Mouse (Mus musculus): ENCODE results near the gene Pdap1. TPM values are rescaled to one million over a fixed set of nuclear protein-coding genes. Genes with fewer than 3 reads are reported as not detected.
"Not testable (repeated sequence)": the region's sequence is repeated elsewhere in the genome, so short reads cannot be mapped to it uniquely, and the experiment has no call there.

The Pdap1 gene
- total RNA-seq, 2 experiments from 2014 or later = 47.9 to 56.9 TPM

DNA sequence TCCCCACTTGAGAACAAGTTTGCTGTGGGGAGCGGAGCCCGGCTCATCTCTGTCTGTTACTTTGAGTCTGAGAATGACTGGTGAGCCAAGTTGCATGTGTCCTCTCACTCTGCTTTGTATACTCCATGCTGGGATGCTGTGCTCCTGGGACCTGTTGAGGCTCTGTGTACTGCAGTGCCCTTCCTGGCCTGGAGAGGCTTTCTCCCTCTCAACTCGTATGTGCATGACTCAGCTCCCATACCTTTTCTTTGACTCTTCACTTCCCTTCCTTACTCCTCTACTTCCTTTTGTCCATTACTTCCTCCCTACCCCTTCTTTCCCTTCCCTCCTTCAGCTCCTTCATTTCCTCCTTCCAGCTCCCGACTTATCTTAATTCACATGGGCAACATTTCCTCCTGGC lies 43.8 kb downstream of the Pdap1 start:
- no peak for DNase-seq
- Histone ChIP-seq H3K27ac (no peak overlapping the region), H3K4me3 (no peak overlapping the region)
- intact Hi-C loops (cut with DNase I) = no loop called here
- TF ChIP-seq CTCF (IDR thresholded peaks at IDR 0.05) = no peak

DNA sequence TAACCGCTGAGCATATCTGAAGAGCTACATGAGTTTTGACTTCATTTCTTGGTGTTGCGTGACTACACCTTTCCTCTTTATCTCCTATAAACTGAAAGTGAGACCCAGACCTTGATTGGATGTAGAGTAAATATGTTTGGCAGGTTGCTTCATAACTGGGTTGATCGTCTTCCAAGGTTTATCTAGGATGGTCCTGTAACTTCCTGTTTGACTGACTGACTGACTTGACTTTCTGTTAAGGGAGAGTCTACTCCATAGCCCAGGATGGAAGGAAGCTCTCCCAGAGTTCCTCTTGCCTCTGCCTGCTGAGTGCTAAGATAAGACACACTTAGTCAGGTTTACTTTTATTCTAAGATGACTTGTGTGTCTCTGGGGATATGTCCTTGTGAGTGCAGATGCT lies 50.2 kb downstream of the Pdap1 start:
- intact Hi-C loops (cut with DNase I) = loop anchor here (10.0 kb wide), 1 partner anchor 145 kb away; the partner anchor contains the start of gene Zfp655

DNA sequence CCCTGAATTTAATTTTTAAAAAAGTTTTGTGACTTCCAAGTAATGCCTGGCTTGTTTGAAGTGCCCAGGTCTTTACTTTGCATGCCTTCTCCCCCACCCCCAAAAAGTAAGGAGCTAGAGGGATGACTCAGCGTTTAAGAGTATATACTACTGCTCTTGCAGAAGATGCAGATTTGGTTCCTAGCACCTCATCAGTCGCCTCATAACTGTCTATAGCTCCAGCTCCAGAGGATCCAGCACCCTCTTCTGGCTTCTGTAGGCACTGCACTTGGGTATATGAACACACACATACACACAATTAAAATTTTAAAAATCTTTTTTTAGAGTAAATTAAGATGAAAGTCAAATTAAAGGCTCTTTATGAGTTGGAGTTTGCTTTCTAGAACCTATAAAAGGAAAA lies 51.9 kb downstream of the Pdap1 start:
- intact Hi-C loops (cut with DNase I) = loop anchor here (10.0 kb wide), 1 partner anchor 147 kb away; the partner anchor contains the start of gene Zfp655
- H3K27ac ChIP-seq = no peak overlapping the region
- H3K4me3 ChIP-seq = no peak overlapping the region
- TF ChIP-seq CTCF (IDR thresholded peaks at IDR 0.05) = 0 out of 2 replicates have a peak, but pooled peaks have one; percentile 6
- no peak for DNase-seq

More for the DNA sequence above, 50.2 kb downstream of the Pdap1 start:
- DNase-seq = no peak
- no peak for TF ChIP-seq CTCF (IDR thresholded peaks at IDR 0.05)
- Histone ChIP-seq H3K27ac (no peak overlapping the region), H3K4me3 (no peak overlapping the region)

GRCm38 (mm10) chr5:145084822-145085221 lies 55.2 kb downstream of the Pdap1 start:
- Histone ChIP-seq H3K4me3 (peak overlapping the region; percentile 96), H3K27ac (no peak overlapping the region; the same call in 1 of the 2 replicates)
- TF ChIP-seq CTCF (IDR thresholded peaks at IDR 0.05) = no peak
- no peak for DNase-seq
- intact Hi-C loops (cut with DNase I) = loop anchor here (10.0 kb wide), 1 partner anchor 150 kb away; the partner anchor contains the start of gene Zfp655

DNA sequence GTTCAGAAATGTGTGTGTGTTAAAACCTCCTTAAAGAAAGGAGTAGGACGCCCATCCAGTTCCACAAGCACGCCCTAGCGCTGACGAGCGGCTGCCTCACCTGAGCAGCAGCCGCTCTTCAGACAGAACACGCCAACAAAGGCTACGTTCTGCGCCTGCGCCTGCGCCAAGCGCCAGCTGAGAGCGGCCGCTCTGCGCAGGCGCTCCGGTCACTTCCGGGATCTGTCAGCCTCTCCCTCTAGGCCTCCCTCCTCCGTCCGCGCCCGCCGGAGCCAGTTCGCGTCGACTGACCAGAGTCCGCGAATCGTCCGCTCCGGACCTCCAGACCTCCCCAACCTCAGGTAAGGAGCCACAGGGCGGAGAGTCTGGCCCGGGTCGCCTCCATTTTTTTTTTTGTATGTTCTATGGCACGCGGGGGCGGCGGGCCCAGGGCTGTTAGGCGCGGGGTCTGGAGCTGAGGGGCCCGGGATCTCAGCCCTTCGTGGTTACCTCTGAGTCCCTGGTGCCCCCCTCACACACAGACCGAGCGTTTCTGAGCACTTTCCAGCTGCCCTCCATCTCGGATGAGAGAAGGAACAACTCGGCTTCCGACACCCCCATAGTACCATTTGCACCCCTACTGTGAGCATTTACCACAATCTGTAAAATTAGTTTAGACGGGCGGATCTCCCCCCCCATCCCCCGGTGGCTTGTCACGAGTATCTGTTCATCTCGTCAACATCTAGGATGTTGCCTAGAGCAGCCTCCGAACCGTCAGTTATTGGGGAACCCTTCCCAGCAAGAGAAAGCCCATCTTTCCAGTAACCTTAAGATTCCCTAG lies 56.2 kb downstream of the Pdap1 start, which contains the start of the genes Arpc1a and Kpna7:
Gene Arpc1a (plus strand): TSS at position 199 of the 820 bp plus-strand sequence.
Gene Kpna7 (minus strand): TSS at position 399 of the 820 bp plus-strand sequence.
- Histone ChIP-seq H3K4me3 (peak within 1 kb of the TSS; percentile 96), H3K27ac (peak within 1 kb of the TSS; percentile 92)
- peak; percentile 97 for DNase-seq
- no peak for TF ChIP-seq CTCF (IDR thresholded peaks at IDR 0.05)
- intact Hi-C loops (cut with DNase I) = loop anchor here (10.0 kb wide), 1 partner anchor 151 kb away; the partner anchor contains the start of gene Zfp655

- Histone ChIP-seq H3K4me3 (peak overlapping the region; percentile 96), H3K27ac (peak overlapping the region; percentile 92)
- intact Hi-C loops (cut with DNase I) = loop anchor here (10.0 kb wide), 1 partner anchor 152 kb away; the partner anchor contains the start of gene Zfp655
- DNase-seq = not testable (repeated sequence)
These were observed 56.8 kb downstream of the Pdap1 start for GRCm38 (mm10) chr5:145083201-145083600.

DNA sequence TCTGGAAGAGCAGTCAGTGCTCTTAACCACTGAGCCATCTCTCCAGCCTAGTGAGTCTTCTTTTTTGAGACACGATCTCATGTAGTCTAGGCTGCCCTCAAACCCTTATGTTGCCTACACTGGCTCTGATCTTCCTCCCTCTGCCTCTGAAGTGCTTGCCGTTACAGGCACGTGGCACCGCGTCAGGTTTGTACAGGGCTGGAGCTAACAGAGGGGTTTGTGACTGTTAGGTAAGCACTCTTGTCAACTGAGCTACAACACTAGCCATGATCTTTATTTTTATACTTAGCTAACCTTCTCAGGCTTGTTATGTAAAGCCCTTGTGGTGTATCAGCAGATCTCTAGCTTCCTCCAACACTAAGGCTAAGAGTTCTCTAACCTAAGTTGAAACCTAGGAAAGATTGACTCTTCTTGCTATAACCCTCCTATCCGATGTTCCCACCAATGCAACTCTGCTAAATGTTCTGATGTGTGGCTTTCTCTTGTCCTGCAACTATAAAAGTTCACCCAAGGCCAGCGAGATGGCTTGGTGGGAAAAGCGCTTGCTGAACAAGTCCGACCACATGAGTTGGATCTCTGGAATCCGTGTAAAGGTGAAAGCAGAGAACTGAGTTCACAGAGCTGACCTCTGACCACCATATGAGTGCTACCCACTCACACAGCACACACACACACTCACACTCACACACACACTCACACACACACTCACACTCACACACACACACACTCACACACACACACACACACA lies 58.0 kb downstream of the Pdap1 start:
- no peak for DNase-seq
- no peak for TF ChIP-seq CTCF (IDR thresholded peaks at IDR 0.05)
- Histone ChIP-seq H3K27ac (no peak overlapping the region), H3K4me3 (no peak overlapping the region)
- intact Hi-C loops (cut with DNase I) = loop anchor here (10.0 kb wide), 1 partner anchor 153 kb away; the partner anchor contains the start of gene Zfp655

Other genes with a start within 250 kb of the Pdap1 start
- gene Smurf1, start 174.4 kb downstream of the Pdap1 start, total RNA-seq (2021) = 10 to 100 TPM in 1 of 2 experiments, 1 to 10 TPM in 1; 9.3 to 16.8 TPM
- gene Gm4871, start 107.5 kb downstream of the Pdap1 start, total RNA-seq (2021) = not detected
- gene 1700018F24Rik, start 97.2 kb downstream of the Pdap1 start, total RNA-seq (2021) = not detected
- gene Arpc1a, start 56.4 kb downstream of the Pdap1 start, total RNA-seq (2021) = 10 to 100 TPM; 23.8 to 30.3 TPM
- not detected for gene Kpna7, start 56.2 kb downstream of the Pdap1 start, total RNA-seq (2021)
- 10 to 100 TPM; 20.1 to 29.9 TPM for gene Arpc1b, start 26.0 kb downstream of the Pdap1 start, total RNA-seq (2021)
- 10 to 100 TPM; 49.1 to 57.4 TPM for gene Bud31, start 124 bp upstream of the Pdap1 start, total RNA-seq (2021)
- gene Ptcd1, start 26.9 kb upstream of the Pdap1 start, total RNA-seq (2021) = 10 to 100 TPM; 11.5 to 12.8 TPM
- 1 to 10 TPM; 9.3 to 9.9 TPM for gene Cpsf4, start 27.0 kb upstream of the Pdap1 start, total RNA-seq (2021)
- gene Atp5j2, start 51.8 kb upstream of the Pdap1 start, total RNA-seq (2021) = 100 to 1,000 TPM; 622 to 768 TPM
- 10 to 100 TPM in 1 of 2 experiments, 1 to 10 TPM in 1; 9.3 to 11.6 TPM for gene Zkscan14, start 61.6 kb upstream of the Pdap1 start, total RNA-seq (2021)
- gene Zkscan5, start 64.3 kb upstream of the Pdap1 start, total RNA-seq (2021) = 1 to 10 TPM; 8.6 to 9.3 TPM
- gene Zfp655, start 91.5 kb upstream of the Pdap1 start, total RNA-seq (2021) = 10 to 100 TPM; 14.3 to 15.2 TPM
- 1 to 10 TPM; 8.8 to 9.4 TPM for gene Zscan25, start 140.3 kb upstream of the Pdap1 start, total RNA-seq (2021)
- gene Cyp3a57, start 205.0 kb upstream of the Pdap1 start, total RNA-seq (2021) = not detected